14 mouse cellular contexts compared by ENCODE assay signal in genomic region chr11:119338271-119339059, GRCm38 (mm10). TPM values are rescaled to one million over a fixed set of nuclear protein-coding genes. Genes with fewer than 3 reads are reported as not detected.
DNase-seq lines count a peak whose midpoint lies in the region; ATAC-seq lines count a peak whose summit lies in the region.
"Had no signal": no experiment of that assay in that cellular context is flagged by ENCODE, and none has a peak within 500 bp of the region (broad histone marks: within the 10 kb centered on the region; RNA-seq: fewer than 3 reads in every experiment).

No protein-coding gene starts in this region.

- no peak overlapping the region for H3K9ac ChIP-seq in embryonic facial prominence, embryonic 14.5 days (ENCODE audit: low read depth, low read length)
- no peak overlapping the region for H3K9ac ChIP-seq in hindbrain, embryonic 15.5 days
- H3K9ac ChIP-seq in hindbrain, embryonic 14.5 days, result no peak overlapping the region
- H3K9ac ChIP-seq: liver, embryonic 14.5 days; midbrain, embryonic 12.5 days had no signal

- H3K4me2 ChIP-seq in embryonic facial prominence, embryonic 14.5 days (ENCODE audit: low read depth, low read length), result no peak overlapping the region
- no peak overlapping the region for H3K4me2 ChIP-seq in hindbrain, embryonic 15.5 days
- no peak overlapping the region for H3K4me2 ChIP-seq in hindbrain, embryonic 14.5 days (replicated peaks)
- H3K4me2 ChIP-seq: midbrain, embryonic 12.5 days had no signal

- WGBS in embryonic facial prominence, embryonic 14.5 days, result 83% methylated on average over 10 of the region's 10 CpGs
- 84% methylated on average over 10 of the region's 10 CpGs for WGBS in embryonic facial prominence, embryonic 10.5 days
- 83% methylated on average over 10 of the region's 10 CpGs for WGBS in hindbrain, embryonic 15.5 days
- WGBS in hindbrain, embryonic 14.5 days, result 83% methylated on average over 10 of the region's 10 CpGs

- no peaks in the 10 kb centered on the region for H3K36me3 ChIP-seq in embryonic facial prominence, embryonic 14.5 days (ENCODE audit: control insufficient read depth, insufficient read depth, low read length)
- H3K36me3 ChIP-seq in embryonic facial prominence, embryonic 10.5 days (replicated peaks), result no peaks in the 10 kb centered on the region
- H3K36me3 ChIP-seq in hindbrain, embryonic 15.5 days, result no peaks in the 10 kb centered on the region
- no peaks in the 10 kb centered on the region for H3K36me3 ChIP-seq in hindbrain, embryonic 14.5 days (replicated peaks; ENCODE audit: control insufficient read depth, insufficient read depth)
- H3K36me3 ChIP-seq: midbrain, embryonic 12.5 days had no signal

- H3K27ac ChIP-seq in embryonic facial prominence, embryonic 14.5 days (replicated peaks; ENCODE audit: low read depth, low read length), result no peak overlapping the region
- H3K27ac ChIP-seq in embryonic facial prominence, embryonic 10.5 days (replicated peaks), result no peak overlapping the region
- no peak overlapping the region for H3K27ac ChIP-seq in hindbrain, embryonic 15.5 days (replicated peaks)
- H3K27ac ChIP-seq in hindbrain, embryonic 14.5 days, result no peak overlapping the region
- H3K27ac ChIP-seq: kidney, postnatal 0 days; liver, embryonic 14.5 days; midbrain, embryonic 12.5 days had no signal

- DNase-seq in embryonic facial prominence, embryonic 14.5 days (ENCODE audit: low spot score), result no peak
- no peak for DNase-seq in embryonic facial prominence, embryonic 10.5 days (ENCODE audit: low spot score)
- no peak for DNase-seq in hindbrain, embryonic 14.5 days (ENCODE audit: low spot score)
- peak; percentile 77 for DNase-seq in MN1 (ENCODE audit: low spot score)
- peak; percentile 89 to 90 for DNase-seq in adrenal gland, postnatal 36 days
- no peak for DNase-seq in kidney, postnatal 25 days
- no peak for DNase-seq in lung, postnatal 36 days
- DNase-seq: lung, postnatal 14 days; spleen, adult 18-20 months had no signal

- H3K27me3 ChIP-seq in embryonic facial prominence, embryonic 14.5 days (replicated peaks; ENCODE audit: control insufficient read depth, insufficient read depth, low read length), result no peaks in the 10 kb centered on the region
- H3K27me3 ChIP-seq in embryonic facial prominence, embryonic 10.5 days (replicated peaks; ENCODE audit: low read depth, poor library complexity, severe bottlenecking), result peaks cover 1% of the 10 kb centered on the region; the same call in 1 of the 2 replicates
- no peaks in the 10 kb centered on the region for H3K27me3 ChIP-seq in hindbrain, embryonic 15.5 days
- H3K27me3 ChIP-seq in hindbrain, embryonic 14.5 days (ENCODE audit: control insufficient read depth, insufficient read depth, low read length), result no peaks in the 10 kb centered on the region
- H3K27me3 ChIP-seq: midbrain, embryonic 12.5 days had no signal

- no peaks in the 10 kb centered on the region for H3K9me3 ChIP-seq in embryonic facial prominence, embryonic 14.5 days (ENCODE audit: control insufficient read depth, low read length)
- H3K9me3 ChIP-seq in embryonic facial prominence, embryonic 10.5 days, result no peaks in the 10 kb centered on the region
- no peaks in the 10 kb centered on the region for H3K9me3 ChIP-seq in hindbrain, embryonic 15.5 days
- no peaks in the 10 kb centered on the region for H3K9me3 ChIP-seq in hindbrain, embryonic 14.5 days (ENCODE audit: control insufficient read depth, low read length)
- H3K9me3 ChIP-seq: midbrain, embryonic 12.5 days had no signal

- no peak overlapping the region for H3K4me3 ChIP-seq in embryonic facial prominence, embryonic 14.5 days (ENCODE audit: low read depth, low read length)
- no peak overlapping the region for H3K4me3 ChIP-seq in embryonic facial prominence, embryonic 10.5 days
- no peak overlapping the region for H3K4me3 ChIP-seq in hindbrain, embryonic 15.5 days
- no peak overlapping the region for H3K4me3 ChIP-seq in hindbrain, embryonic 14.5 days (replicated peaks; ENCODE audit: low read length)
- H3K4me3 ChIP-seq: midbrain, embryonic 12.5 days had no signal

- peak; percentile 35; the same call in 1 of the 2 replicates for ATAC-seq in embryonic facial prominence, embryonic 14.5 days (ENCODE audit: low read depth)
- ATAC-seq in hindbrain, embryonic 15.5 days (ENCODE audit: low FRiP score, low read depth), result 0 out of 2 replicates have a peak, but pooled peaks have one; percentile 30
- ATAC-seq in hindbrain, embryonic 14.5 days (ENCODE audit: low FRiP score), result no peak

- H3K4me1 ChIP-seq in embryonic facial prominence, embryonic 14.5 days (ENCODE audit: control insufficient read depth, insufficient read depth, low read length), result no peaks in the 10 kb centered on the region
- peaks cover 9% of the 10 kb centered on the region; the same call in 1 of the 2 replicates for H3K4me1 ChIP-seq in embryonic facial prominence, embryonic 10.5 days
- H3K4me1 ChIP-seq in hindbrain, embryonic 15.5 days (replicated peaks), result no peaks in the 10 kb centered on the region
- H3K4me1 ChIP-seq in hindbrain, embryonic 14.5 days (replicated peaks; ENCODE audit: control insufficient read depth, insufficient read depth, low read length), result no peaks in the 10 kb centered on the region

RNA-seq across cellular contexts. Expression of gene Sgsh, which starts 16.9 kb away (rescaled TPM):
- polyA plus RNA-seq in embryonic facial prominence, embryonic 14.5 days (2014; fragmentation: Nextera tagmentation; extraction: Ambion mirVana), result 7.2 and 7.3 TPM in 2 replicates
- 5.4 and 5.5 TPM in 2 replicates for polyA plus RNA-seq in embryonic facial prominence, embryonic 10.5 days (2016; fragmentation: Nextera tagmentation; extraction: Ambion mirVana)
- polyA plus RNA-seq in hindbrain, embryonic 15.5 days (2015; fragmentation: Nextera tagmentation; extraction: Ambion mirVana), result 4.4 and 5.3 TPM in 2 replicates
- polyA plus RNA-seq in hindbrain, embryonic 14.5 days (2014; fragmentation: Nextera tagmentation; extraction: Ambion mirVana), result 3.4 and 5.1 TPM in 2 replicates
- total RNA-seq in adrenal gland, postnatal 36 days (2021), result 10 to 100 TPM; 14.7 to 24.9 TPM

RNA-seq across cellular contexts. Expression of gene Slc26a11, which starts 16.9 kb away (rescaled TPM):
- polyA plus RNA-seq in embryonic facial prominence, embryonic 14.5 days (2014; fragmentation: Nextera tagmentation; extraction: Ambion mirVana), result 7.8 and 8.4 TPM in 2 replicates
- 7.6 and 8.2 TPM in 2 replicates for polyA plus RNA-seq in embryonic facial prominence, embryonic 10.5 days (2016; fragmentation: Nextera tagmentation; extraction: Ambion mirVana)
- polyA plus RNA-seq in hindbrain, embryonic 15.5 days (2015; fragmentation: Nextera tagmentation; extraction: Ambion mirVana), result 5.9 and 7.6 TPM in 2 replicates
- polyA plus RNA-seq in hindbrain, embryonic 14.5 days (2014; fragmentation: Nextera tagmentation; extraction: Ambion mirVana), result 5.0 and 6.0 TPM in 2 replicates
- total RNA-seq in adrenal gland, postnatal 36 days (2021), result 1 to 10 TPM; 6.5 to 8.4 TPM

RNA-seq across cellular contexts. Expression of gene Card14, which starts 30.9 kb away (rescaled TPM):
- 0.93 and 1.4 TPM in 2 replicates for polyA plus RNA-seq in embryonic facial prominence, embryonic 14.5 days (2014; fragmentation: Nextera tagmentation; extraction: Ambion mirVana)
- 0.05 TPM in 1 of 2 replicates, not detected in the other for polyA plus RNA-seq in embryonic facial prominence, embryonic 10.5 days (2016; fragmentation: Nextera tagmentation; extraction: Ambion mirVana)
- polyA plus RNA-seq in hindbrain, embryonic 15.5 days (2015; fragmentation: Nextera tagmentation; extraction: Ambion mirVana), result 0.36 and 0.58 TPM in 2 replicates
- polyA plus RNA-seq in hindbrain, embryonic 14.5 days (2014; fragmentation: Nextera tagmentation; extraction: Ambion mirVana), result 0.16 and 0.18 TPM in 2 replicates
- total RNA-seq in adrenal gland, postnatal 36 days (2021), result under 1 TPM; 0.17 to 0.33 TPM
- polyA plus RNA-seq: forebrain, embryonic 11.5 days had no signal

RNA-seq across cellular contexts. Expression of gene Eif4a3, which starts 38.6 kb away (rescaled TPM):
- 298 and 322 TPM in 2 replicates for polyA plus RNA-seq in embryonic facial prominence, embryonic 14.5 days (2014; fragmentation: Nextera tagmentation; extraction: Ambion mirVana)
- 465 and 504 TPM in 2 replicates for polyA plus RNA-seq in embryonic facial prominence, embryonic 10.5 days (2016; fragmentation: Nextera tagmentation; extraction: Ambion mirVana)
- 242 and 250 TPM in 2 replicates for polyA plus RNA-seq in hindbrain, embryonic 15.5 days (2015; fragmentation: Nextera tagmentation; extraction: Ambion mirVana)
- polyA plus RNA-seq in hindbrain, embryonic 14.5 days (2014; fragmentation: Nextera tagmentation; extraction: Ambion mirVana), result 223 and 243 TPM in 2 replicates
- total RNA-seq in adrenal gland, postnatal 36 days (2021), result 100 to 1,000 TPM; 136 to 138 TPM

RNA-seq across cellular contexts. Expression of gene Rnf213, which starts 54.4 kb away (rescaled TPM):
- 5.0 and 5.3 TPM in 2 replicates for polyA plus RNA-seq in embryonic facial prominence, embryonic 14.5 days (2014; fragmentation: Nextera tagmentation; extraction: Ambion mirVana)
- polyA plus RNA-seq in embryonic facial prominence, embryonic 10.5 days (2016; fragmentation: Nextera tagmentation; extraction: Ambion mirVana), result 1.4 TPM in 2 replicates
- polyA plus RNA-seq in hindbrain, embryonic 15.5 days (2015; fragmentation: Nextera tagmentation; extraction: Ambion mirVana), result 0.99 and 1.5 TPM in 2 replicates
- 1.5 and 2.2 TPM in 2 replicates for polyA plus RNA-seq in hindbrain, embryonic 14.5 days (2014; fragmentation: Nextera tagmentation; extraction: Ambion mirVana)
- 10 to 100 TPM; 37.3 to 40.3 TPM for total RNA-seq in adrenal gland, postnatal 36 days (2021)

Comparison
In these comparisons a context has a peak if more than half of its experiments do, and no peak if none do; other contexts are left out.
1. DNase-seq: peak in MN1 (single experiment) and adrenal gland, postnatal 36 days (2 of 2); none in embryonic facial prominence, embryonic 14.5 days (single experiment), embryonic facial prominence, embryonic 10.5 days (single experiment), hindbrain, embryonic 14.5 days (single experiment), kidney, postnatal 25 days (0 of 2) and lung, postnatal 36 days (single experiment).